12 mouse cellular contexts compared by ENCODE assay signal in genomic region chr10:80044087-80044486, GRCm38 (mm10). TPM values are rescaled to one million over a fixed set of nuclear protein-coding genes. Genes with fewer than 3 reads are reported as not detected.
DNase-seq lines count a peak whose midpoint lies in the region; ATAC-seq lines count a peak whose summit lies in the region.
"Had no signal": no experiment of that assay in that cellular context is flagged by ENCODE, and none has a peak within 500 bp of the region (broad histone marks: within the 10 kb centered on the region; RNA-seq: fewer than 3 reads in every experiment).

No protein-coding gene starts in this region.

- H3K27ac ChIP-seq in kidney, embryonic 15.5 days = peak overlapping the region; percentile 22; the same call in 1 of the 2 replicates
- H3K27ac ChIP-seq in embryonic facial prominence, embryonic 10.5 days (replicated peaks) = peak overlapping the region; percentile 65; the same call in 1 of the 2 replicates
- no peak overlapping the region for H3K27ac ChIP-seq in neural tube, embryonic 12.5 days

- H3K36me3 ChIP-seq in kidney, embryonic 15.5 days = no peaks in the 10 kb centered on the region
- no peaks in the 10 kb centered on the region for H3K36me3 ChIP-seq in embryonic facial prominence, embryonic 10.5 days (replicated peaks)
- H3K36me3 ChIP-seq in neural tube, embryonic 12.5 days = no peaks in the 10 kb centered on the region
- H3K36me3 ChIP-seq: G1E had no signal

- H3K4me1 ChIP-seq in kidney, embryonic 15.5 days = peaks cover 26% of the 10 kb centered on the region
- peaks cover 33% of the 10 kb centered on the region for H3K4me1 ChIP-seq in embryonic facial prominence, embryonic 10.5 days
- peaks cover 13% of the 10 kb centered on the region for H3K4me1 ChIP-seq in neural tube, embryonic 12.5 days

- H3K4me3 ChIP-seq in kidney, embryonic 15.5 days (replicated peaks) = no peak overlapping the region
- H3K4me3 ChIP-seq in embryonic facial prominence, embryonic 10.5 days = no peak overlapping the region
- no peak overlapping the region for H3K4me3 ChIP-seq in neural tube, embryonic 12.5 days

- DNase-seq in kidney, postnatal 4 days = no peak
- no peak for DNase-seq in embryonic facial prominence, embryonic 10.5 days (ENCODE audit: low spot score)
- peak; percentile 37 for DNase-seq in liver
- no peak for DNase-seq in urinary bladder, postnatal 25 days (ENCODE audit: low spot score)
- DNase-seq in kidney, adult 18-20 months = no peak
- DNase-seq: cerebellum, postnatal 10 days; heart, adult 11 months; lung, adult 2 months; thymus, adult 2 months had no signal

- H3K9me3 ChIP-seq in kidney, embryonic 15.5 days (replicated peaks) = no peaks in the 10 kb centered on the region
- no peaks in the 10 kb centered on the region for H3K9me3 ChIP-seq in embryonic facial prominence, embryonic 10.5 days
- H3K9me3 ChIP-seq in neural tube, embryonic 12.5 days = no peaks in the 10 kb centered on the region
- H3K9me3 ChIP-seq: G1E had no signal

- no peak overlapping the region for H3K4me2 ChIP-seq in kidney, embryonic 15.5 days
- H3K4me2 ChIP-seq in neural tube, embryonic 12.5 days (replicated peaks) = no peak overlapping the region

- WGBS in kidney, embryonic 15.5 days = 62% methylated on average over 4 of the region's 4 CpGs
- WGBS in embryonic facial prominence, embryonic 10.5 days = 29% methylated on average over 4 of the region's 4 CpGs
- 22% methylated on average over 4 of the region's 4 CpGs for WGBS in neural tube, embryonic 12.5 days

- H3K9ac ChIP-seq in kidney, embryonic 15.5 days = no peak overlapping the region
- peak overlapping the region; percentile 10; the same call in 1 of the 2 replicates for H3K9ac ChIP-seq in neural tube, embryonic 12.5 days

- no peak for ATAC-seq in kidney, embryonic 15.5 days (replicated peaks; ENCODE audit: low FRiP score)
- ATAC-seq in neural tube, embryonic 12.5 days (ENCODE audit: low FRiP score, low read depth) = no peak

- H3K27me3 ChIP-seq in kidney, embryonic 15.5 days = no peaks in the 10 kb centered on the region
- H3K27me3 ChIP-seq in embryonic facial prominence, embryonic 10.5 days (replicated peaks; ENCODE audit: low read depth, poor library complexity, severe bottlenecking) = 0 out of 2 replicates have a peak, but pooled peaks cover 10% of the 10 kb centered on the region
- no peaks in the 10 kb centered on the region for H3K27me3 ChIP-seq in neural tube, embryonic 12.5 days (replicated peaks)

RNA-seq across cellular contexts. Expression of gene Gpx4, which starts 2.9 kb away (rescaled TPM):
- polyA plus RNA-seq in kidney, embryonic 15.5 days (2015; fragmentation: Nextera tagmentation; extraction: Ambion mirVana) = 581 and 603 TPM in 2 replicates
- polyA plus RNA-seq in embryonic facial prominence, embryonic 10.5 days (2016; fragmentation: Nextera tagmentation; extraction: Ambion mirVana) = 618 and 672 TPM in 2 replicates
- polyA plus RNA-seq in neural tube, embryonic 12.5 days (2016; fragmentation: Nextera tagmentation; extraction: Ambion mirVana) = 499 and 515 TPM in 2 replicates

RNA-seq across cellular contexts. Expression of gene Polr2e, which starts 4.5 kb away (rescaled TPM):
- 235 and 243 TPM in 2 replicates for polyA plus RNA-seq in kidney, embryonic 15.5 days (2015; fragmentation: Nextera tagmentation; extraction: Ambion mirVana)
- 312 and 316 TPM in 2 replicates for polyA plus RNA-seq in embryonic facial prominence, embryonic 10.5 days (2016; fragmentation: Nextera tagmentation; extraction: Ambion mirVana)
- 160 and 166 TPM in 2 replicates for polyA plus RNA-seq in neural tube, embryonic 12.5 days (2016; fragmentation: Nextera tagmentation; extraction: Ambion mirVana)

RNA-seq across cellular contexts. Expression of gene Arhgap45, which starts 27.6 kb away (rescaled TPM):
- 8.7 and 10.0 TPM in 2 replicates for polyA plus RNA-seq in kidney, embryonic 15.5 days (2015; fragmentation: Nextera tagmentation; extraction: Ambion mirVana)
- 11.2 and 11.3 TPM in 2 replicates for polyA plus RNA-seq in embryonic facial prominence, embryonic 10.5 days (2016; fragmentation: Nextera tagmentation; extraction: Ambion mirVana)
- polyA plus RNA-seq in neural tube, embryonic 12.5 days (2016; fragmentation: Nextera tagmentation; extraction: Ambion mirVana) = 4.3 and 4.7 TPM in 2 replicates

RNA-seq across cellular contexts. Expression of gene Abca7, which starts 47.8 kb away (rescaled TPM):
- 3.9 and 4.5 TPM in 2 replicates for polyA plus RNA-seq in kidney, embryonic 15.5 days (2015; fragmentation: Nextera tagmentation; extraction: Ambion mirVana)
- 2.9 and 3.2 TPM in 2 replicates for polyA plus RNA-seq in embryonic facial prominence, embryonic 10.5 days (2016; fragmentation: Nextera tagmentation; extraction: Ambion mirVana)
- polyA plus RNA-seq in neural tube, embryonic 12.5 days (2016; fragmentation: Nextera tagmentation; extraction: Ambion mirVana) = 9.9 and 10.7 TPM in 2 replicates

RNA-seq across cellular contexts. Expression of gene Cnn2, which starts 55.7 kb away (rescaled TPM):
- 253 and 292 TPM in 2 replicates for polyA plus RNA-seq in kidney, embryonic 15.5 days (2015; fragmentation: Nextera tagmentation; extraction: Ambion mirVana)
- 234 and 253 TPM in 2 replicates for polyA plus RNA-seq in embryonic facial prominence, embryonic 10.5 days (2016; fragmentation: Nextera tagmentation; extraction: Ambion mirVana)
- 106 and 107 TPM in 2 replicates for polyA plus RNA-seq in neural tube, embryonic 12.5 days (2016; fragmentation: Nextera tagmentation; extraction: Ambion mirVana)
